Mouse (Mus musculus) forebrain, embryonic 11.5 days (tissue): Measurements from ENCODE around the gene Sucnr1. TPM values are rescaled to one million over a fixed set of nuclear protein-coding genes. Genes with fewer than 3 reads are reported as not detected.
"Not testable (repeated sequence)": the region's sequence is repeated elsewhere in the genome, so short reads cannot be mapped to it uniquely, and the experiment has no call there.

Source experiments
- ATAC-seq: fragments of 200-750 bp; cut with Nextera tagmentation; replicated peaks from 2 replicates; pipeline ENCODE4 v1.8.0; 2017; ENCODE audit warnings: moderate TSS enrichment; ENCODE audit not compliant: low FRiP score
- DNase-seq: peaks from one replicate; pipeline ENCODE4 v3.0.0-alpha.2; 2017; ENCODE audit warnings: low spot score
- H3K27ac ChIP-seq: fragments of 300-500 bp; sonication (generic); 2 replicates; pipeline ENCODE4 v1.5.1; 2014; ENCODE audit warnings: low read depth, low read length
- H3K27me3 ChIP-seq: fragments of 300-500 bp; sonication (generic); 2 replicates; pipeline ENCODE4 v1.6.1; 2014; ENCODE audit warnings: mild to moderate bottlenecking, low read length, mixed read lengths; ENCODE audit not compliant: control insufficient read depth, insufficient read depth
- H3K36me3 ChIP-seq: fragments of 300-500 bp; sonication (generic); 2 replicates; pipeline ENCODE4 v1.6.1; 2014; ENCODE audit warnings: mild to moderate bottlenecking, low read length, moderate library complexity, mixed read lengths; ENCODE audit not compliant: control insufficient read depth, insufficient read depth
- H3K4me1 ChIP-seq: fragments of 300-500 bp; sonication (generic); replicated peaks from 2 replicates; pipeline ENCODE4 v1.6.1; 2014; ENCODE audit warnings: low read length, mixed read lengths; ENCODE audit not compliant: control insufficient read depth, insufficient read depth
- H3K4me2 ChIP-seq: fragments of 300-500 bp; sonication (generic); 2 replicates; pipeline ENCODE4 v1.6.1; 2014; ENCODE audit warnings: low read depth, mild to moderate bottlenecking, low read length, moderate library complexity, mixed read lengths; ENCODE audit not compliant: severe bottlenecking
- H3K4me3 ChIP-seq: fragments of 300-500 bp; sonication (generic); 2 replicates; pipeline ENCODE4 v1.5.1; 2014; ENCODE audit warnings: low read depth, low read length
- H3K9ac ChIP-seq: fragments of 300-500 bp; sonication (generic); 2 replicates; pipeline ENCODE4 v1.6.1; 2014; ENCODE audit warnings: low read length
- H3K9me3 ChIP-seq: fragments of 300-500 bp; sonication (generic); 2 replicates; pipeline ENCODE4 v1.6.1; 2016; ENCODE audit warnings: low read length, mixed read lengths; ENCODE audit not compliant: control insufficient read depth
- whole genome bisulfite sequencing: fragments of 180-500 bp; shearing (Covaris S2); extraction: QIAGEN DNeasy Blood & Tissue Kit; methylation state at CpG from one replicate; pipeline ENCODE4 v1.1.7; 2014; 5-methylcytosine and 5-hydroxymethylcytosine counted together
- polyA plus RNA-seq: library from polyadenylated mRNA; unstranded; fragments of >200 nt; fragmentation: Nextera tagmentation; extraction: Ambion mirVana; gene quantifications from 2 replicates; pipeline ENCODE4 v1.2.1, GENCODE M21; 2014

Gene Sucnr1
- polyA plus RNA-seq, 1 experiment from 2014 or later, result not detected

GRCm38 (mm10) chr3:60106446-60106845 is 24.8 kb downstream of the Sucnr1 start:
- not testable (repeated sequence) for H3K27ac ChIP-seq, H3K27me3 ChIP-seq, H3K4me2 ChIP-seq, DNase-seq, H3K9me3 ChIP-seq, H3K9ac ChIP-seq, H3K4me3 ChIP-seq, ATAC-seq, H3K4me1 ChIP-seq, H3K36me3 ChIP-seq
- 57% methylated on average over 1 of the region's 1 CpGs for WGBS

DNA sequence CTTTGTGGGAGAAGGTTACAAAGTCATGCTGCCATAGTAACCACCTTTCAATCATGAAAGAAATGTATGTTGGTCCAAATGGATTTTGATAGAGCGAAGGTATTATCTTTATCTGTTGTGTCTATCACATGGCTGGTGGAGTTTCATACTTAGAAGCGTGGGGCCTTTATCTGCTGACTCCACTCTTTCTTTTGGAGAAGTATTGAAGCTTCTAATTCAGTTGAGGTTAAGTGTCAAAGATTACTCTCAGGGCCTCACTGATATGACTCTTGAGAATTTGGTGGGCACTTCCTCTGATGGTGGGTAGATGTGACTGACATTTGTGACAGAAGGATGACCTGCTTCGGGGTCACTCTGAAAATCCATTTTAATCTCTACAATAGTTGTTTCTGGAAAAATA is 26.1 kb downstream of the Sucnr1 start:
- no peak overlapping the region for H3K9ac ChIP-seq
- H3K4me1 ChIP-seq, result no peaks in the 10 kb centered on the region
- H3K9me3 ChIP-seq, result no peaks in the 10 kb centered on the region
- H3K27me3 ChIP-seq, result no peaks in the 10 kb centered on the region
- H3K4me3 ChIP-seq, result no peak overlapping the region
- ATAC-seq (no peak), DNase-seq (no peak)
- no peaks in the 10 kb centered on the region for H3K36me3 ChIP-seq
- H3K4me2 ChIP-seq, result no peak overlapping the region
- 90% methylated on average over 3 of the region's 3 CpGs for WGBS
- H3K27ac ChIP-seq, result no peak overlapping the region

DNA sequence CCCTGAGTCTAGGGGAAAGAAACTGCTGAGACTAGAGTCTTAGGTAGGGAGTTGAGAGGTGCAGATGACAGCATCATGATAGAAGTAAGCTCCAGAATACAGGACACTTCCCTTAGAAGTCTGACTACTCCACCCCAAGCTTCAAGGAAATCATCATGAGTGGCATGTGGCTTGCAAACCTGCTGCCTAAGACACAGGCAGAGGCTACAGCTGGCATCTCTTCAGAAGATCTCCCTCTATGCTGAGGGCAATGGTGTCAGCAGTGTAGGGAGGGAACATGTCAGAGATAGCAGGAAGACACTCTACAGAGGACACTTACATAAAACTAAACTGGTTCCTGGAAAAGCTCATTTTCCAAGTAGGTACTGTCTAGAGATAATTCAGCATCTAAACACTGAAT is 27.1 kb downstream of the Sucnr1 start:
- ATAC-seq, result no peak
- Histone ChIP-seq H3K27me3 (no peaks in the 10 kb centered on the region), H3K9ac (no peak overlapping the region), H3K9me3 (no peaks in the 10 kb centered on the region), H3K4me3 (no peak overlapping the region), H3K4me2 (no peak overlapping the region), H3K36me3 (no peaks in the 10 kb centered on the region), H3K27ac (no peak overlapping the region), H3K4me1 (no peaks in the 10 kb centered on the region)
- DNase-seq, result no peak

DNA sequence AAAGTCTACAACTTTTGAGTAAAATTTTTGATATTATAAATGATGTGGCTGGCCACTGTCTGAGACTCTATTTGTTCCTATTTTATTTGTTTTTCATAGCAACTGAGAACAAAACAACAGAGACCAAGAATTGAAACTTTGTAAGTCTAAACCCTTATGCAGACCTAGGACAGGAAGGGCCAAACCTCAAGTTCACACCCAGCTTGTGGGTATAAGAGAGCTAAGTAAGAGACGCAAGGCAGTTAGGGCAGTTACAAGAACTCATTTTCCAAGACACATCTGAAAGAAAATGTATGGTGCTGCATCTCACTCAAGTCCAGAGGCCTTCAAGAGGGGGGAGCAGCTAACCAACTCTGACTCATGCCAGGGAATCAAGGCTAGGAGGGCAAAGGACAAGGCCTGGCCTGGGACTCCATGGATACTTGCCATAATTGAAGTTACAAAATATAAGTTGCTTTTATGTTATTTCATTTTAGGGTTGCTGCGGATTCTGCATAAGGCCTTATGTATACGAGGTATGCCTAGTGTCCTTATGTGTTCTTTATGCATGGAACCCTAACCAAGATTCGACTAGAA is 29.6 kb downstream of the Sucnr1 start:
- no peaks in the 10 kb centered on the region for H3K27me3 ChIP-seq
- H3K9ac ChIP-seq, result no peak overlapping the region
- no peaks in the 10 kb centered on the region for H3K4me1 ChIP-seq
- ATAC-seq (no peak), DNase-seq (no peak)
- H3K4me2 ChIP-seq, result no peak overlapping the region
- no peak overlapping the region for H3K4me3 ChIP-seq
- H3K9me3 ChIP-seq, result no peaks in the 10 kb centered on the region
- no peak overlapping the region for H3K27ac ChIP-seq
- H3K36me3 ChIP-seq, result no peaks in the 10 kb centered on the region
- WGBS, result 86% methylated on average over 4 of the region's 4 CpGs

DNA sequence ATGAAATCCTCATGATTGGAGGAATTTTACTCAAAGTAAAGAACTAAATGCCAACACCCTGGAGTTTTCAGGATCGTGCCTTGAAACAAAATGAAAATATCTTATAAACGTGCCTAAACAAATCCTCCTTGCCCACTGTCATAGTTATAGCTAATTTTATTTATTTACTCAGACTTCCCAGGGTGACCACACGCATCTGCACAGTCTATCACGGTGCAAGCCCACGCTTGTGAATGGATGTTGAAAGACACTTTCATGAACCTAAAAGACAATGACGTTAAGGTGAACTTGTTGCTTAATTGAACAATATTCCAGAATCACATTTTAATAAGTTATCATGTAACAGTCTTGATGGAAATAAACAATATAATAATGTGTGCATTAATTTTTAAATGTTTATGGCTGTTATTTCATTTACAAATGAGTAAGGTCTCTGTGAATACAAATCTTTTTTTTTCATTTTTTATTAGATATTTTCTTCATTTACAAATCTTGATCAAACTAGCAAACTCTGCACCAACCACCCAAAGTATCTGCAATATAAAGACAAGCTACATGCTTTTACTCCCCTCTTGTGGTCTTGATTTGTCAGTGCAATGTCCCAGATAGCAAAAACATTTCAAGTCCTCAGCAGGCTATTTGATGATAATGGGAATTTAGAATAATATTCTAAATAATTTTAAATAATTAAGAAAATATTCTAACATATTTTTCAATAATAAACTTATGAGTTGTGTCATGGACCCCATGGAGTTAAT is 30.4 kb downstream of the Sucnr1 start:
- Histone ChIP-seq H3K4me2 (no peak overlapping the region), H3K4me3 (no peak overlapping the region), H3K27me3 (no peaks in the 10 kb centered on the region), H3K4me1 (no peaks in the 10 kb centered on the region), H3K9ac (no peak overlapping the region), H3K9me3 (no peaks in the 10 kb centered on the region), H3K36me3 (no peaks in the 10 kb centered on the region), H3K27ac (no peak overlapping the region)
- ATAC-seq (no peak), DNase-seq (no peak)
- WGBS, result 82% methylated on average over 6 of the region's 6 CpGs

DNA sequence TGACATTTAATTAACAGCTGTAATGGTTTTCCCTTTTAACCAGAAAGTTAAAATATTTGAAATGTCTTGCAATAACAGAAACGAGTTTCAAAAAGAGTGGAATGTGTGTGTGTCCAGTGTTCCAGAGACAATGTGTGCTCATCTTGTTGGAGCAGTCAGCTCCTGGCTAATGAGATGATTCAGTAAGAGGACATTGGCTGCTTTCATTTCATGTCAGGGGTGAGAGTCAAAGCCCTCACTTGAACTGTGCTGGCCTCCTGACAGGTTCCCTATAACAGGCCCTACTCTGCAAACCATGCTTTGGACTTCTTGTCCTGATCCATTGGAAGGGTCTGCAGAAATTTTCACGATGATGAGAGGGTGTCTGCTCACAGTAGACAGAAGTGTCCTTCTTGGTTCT is 32.9 kb downstream of the Sucnr1 start:
- Histone ChIP-seq H3K9ac (no peak overlapping the region), H3K4me2 (no peak overlapping the region), H3K27me3 (no peaks in the 10 kb centered on the region), H3K4me1 (no peaks in the 10 kb centered on the region), H3K27ac (no peak overlapping the region), H3K9me3 (no peaks in the 10 kb centered on the region), H3K36me3 (no peaks in the 10 kb centered on the region), H3K4me3 (no peak overlapping the region)
- DNase-seq (no peak), ATAC-seq (no peak)
- 70% methylated on average over 2 of the region's 2 CpGs for WGBS

- Histone ChIP-seq H3K4me1 (no peaks in the 10 kb centered on the region), H3K4me2 (no peak overlapping the region), H3K27me3 (no peaks in the 10 kb centered on the region), H3K36me3 (no peaks in the 10 kb centered on the region), H3K4me3 (no peak overlapping the region), H3K9me3 (no peaks in the 10 kb centered on the region), H3K9ac (no peak overlapping the region), H3K27ac (no peak overlapping the region)
- no peak for ATAC-seq
- 89% methylated on average over 3 of the region's 3 CpGs for WGBS
- DNase-seq, result no peak
Observed at GRCm38 (mm10) chr3:60121449-60121848, 39.8 kb downstream of the Sucnr1 start.

DNA sequence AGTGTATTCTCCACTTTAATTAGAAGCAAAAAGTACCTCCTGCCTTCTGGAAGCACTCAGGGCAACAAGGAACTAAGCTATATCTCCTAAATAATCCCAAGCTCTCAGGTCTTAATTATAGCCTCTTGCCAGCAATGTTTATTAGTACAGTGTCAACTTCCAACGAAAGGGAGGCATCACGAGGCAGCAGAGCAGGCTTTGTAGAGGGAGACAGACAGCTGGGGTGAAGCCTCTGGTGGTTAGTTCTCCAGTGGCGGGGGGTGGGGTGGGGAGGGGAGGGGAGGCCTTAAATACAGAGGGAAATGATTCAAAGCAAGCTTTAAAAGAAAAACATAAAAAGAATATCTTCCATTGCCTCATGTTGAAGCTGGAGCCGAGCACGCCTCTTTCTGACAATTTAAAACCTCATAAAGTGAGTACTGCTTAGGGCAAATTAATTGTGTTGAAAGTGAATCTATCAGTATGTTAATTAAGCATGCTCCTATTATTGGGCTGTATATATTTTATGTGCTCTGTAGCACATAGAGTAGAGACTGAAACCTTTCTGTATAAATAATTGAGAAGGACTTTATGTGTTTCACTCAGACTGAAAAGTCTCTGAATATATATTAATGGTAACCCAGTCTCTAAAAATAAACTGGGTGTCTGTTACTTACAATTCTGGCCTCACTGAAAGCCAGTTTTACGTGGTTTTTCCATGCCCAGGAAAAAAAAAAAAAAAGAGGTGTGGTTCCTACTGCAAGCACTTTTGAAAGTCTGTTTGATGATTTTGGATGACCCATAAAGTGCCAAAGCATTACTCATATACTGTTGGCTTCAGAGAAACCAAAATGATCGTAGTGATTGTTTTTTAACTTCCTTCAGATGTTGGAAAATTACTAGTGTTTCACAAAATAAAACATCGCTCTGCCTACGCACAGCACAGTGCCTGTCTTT is 42.5 kb downstream of the Sucnr1 start:
- DNase-seq (no peak), ATAC-seq (no peak)

More for the DNA sequence above, 42.5 kb downstream of the Sucnr1 start:
- 66% methylated on average over 9 of the region's 9 CpGs for WGBS
- Histone ChIP-seq H3K4me3 (no peak overlapping the region), H3K4me1 (no peaks in the 10 kb centered on the region), H3K27me3 (no peaks in the 10 kb centered on the region), H3K9me3 (no peaks in the 10 kb centered on the region), H3K4me2 (no peak overlapping the region), H3K9ac (no peak overlapping the region), H3K36me3 (no peaks in the 10 kb centered on the region), H3K27ac (no peak overlapping the region)
